Mouse (Mus musculus): Measurements from ENCODE around the gene Naglu. TPM values are rescaled to one million over a fixed set of nuclear protein-coding genes. Genes with fewer than 3 reads are reported as not detected.

The Naglu gene
- total and polyA plus RNA-seq, 3 experiments, result 11.2 to 33.3 (median 13.8) TPM

GRCm38 (mm10) chr11:101062971-101063675, 6.7 kb upstream of the Naglu start:
- TF ChIP-seq USF2 (conservative IDR thresholded peaks at IDR 0.05; ENCODE audit: low read depth, low read length) (no peak), POLR2AphosphoS2 (IDR thresholded peaks at IDR 0.05; ENCODE audit: low read depth, low read length) (no peak), BHLHE40 (IDR thresholded peaks at IDR 0.05; ENCODE audit: low read depth, low read length) (no peak), MEF2A (IDR thresholded peaks at IDR 0.05; ENCODE audit: borderline replicate concordance, low read depth, low read length) (no peak), MXI1 (IDR thresholded peaks at IDR 0.05; ENCODE audit: low read depth, low read length) (no peak), SMC3 (IDR thresholded peaks at IDR 0.05; ENCODE audit: low read depth, low read length) (no peak), PAX5 (IDR thresholded peaks at IDR 0.05; ENCODE audit: low read length) (no peak), IRF4 (IDR thresholded peaks at IDR 0.05; ENCODE audit: low read depth, low read length) (no peak), ZKSCAN1 (IDR thresholded peaks at IDR 0.05; ENCODE audit: borderline replicate concordance, low read depth, low read length) (no peak), ZC3H11A (IDR thresholded peaks at IDR 0.05; ENCODE audit: low read depth, low read length) (no peak), NRF1 (IDR thresholded peaks at IDR 0.05; ENCODE audit: low read depth, low read length) (no peak), USF1 (IDR thresholded peaks at IDR 0.05; ENCODE audit: low read depth, low read length) (no peak), ZNF384 (IDR thresholded peaks at IDR 0.05; ENCODE audit: low read depth, low read length) (no peak), CHD2 (IDR thresholded peaks at IDR 0.05; ENCODE audit: low read length) (no peak), ZMIZ1 (IDR thresholded peaks at IDR 0.05; ENCODE audit: low read depth, low read length) (no peak), RCOR1 (conservative IDR thresholded peaks at IDR 0.05; ENCODE audit: low read depth, low read length) (no peak), EP300 (IDR thresholded peaks at IDR 0.05; ENCODE audit: low read length) (no peak)
- no peak for DNase-seq (ENCODE audit: extremely low read depth)
- Histone ChIP-seq H3K27me3 (replicated peaks) (peaks cover under 1% of the 10 kb centered on the region), H3K4me2 (ENCODE audit: insufficient read depth, low read depth, poor library complexity, severe bottlenecking) (no peak overlapping the region), H3K9ac (ENCODE audit: insufficient read depth, low read depth) (no peak overlapping the region), H3K4me1 (ENCODE audit: control insufficient read depth in 1 of 2, insufficient read depth in 2 of 2) (peaks cover 13 to 38% of the 10 kb centered on the region in 2 experiments), H3K36me3 (replicated peaks in 1 of 2; ENCODE audit: control insufficient read depth in 1 of 2, insufficient read depth in 1 of 2, low read length in 1 of 2) (peaks cover 44 to 65% of the 10 kb centered on the region in 2 experiments), H3K27ac (ENCODE audit: insufficient read depth, low read depth) (no peak overlapping the region), H3K4me3 (replicated peaks in 1 of 3; ENCODE audit: low read depth in 2 of 3, low read length in 2 of 3, poor library complexity in 1 of 3) (no peak overlapping the region), H3K9me3 (replicated peaks; ENCODE audit: low read length) (no peaks in the 10 kb centered on the region), H3K79me2 (replicated peaks; ENCODE audit: control insufficient read depth, extremely low read depth, insufficient read depth, poor library complexity, severe bottlenecking) (no peaks in the 10 kb centered on the region)
- dilution Hi-C loops (cut with MboI; ENCODE audit: extremely low pct_ligation_motif_present, extremely low pct_unique_long_range_greater_than_20kb, low sequenced_read_pairs) (no loop called here), in situ Hi-C loops (cut with MboI; ENCODE audit: low pct_ligation_motif_present, low pct_unique_long_range_greater_than_20kb, low sequenced_read_pairs) (no loop called here)

GRCm38 (mm10) chr11:101063676-101064327, 6.0 kb upstream of the Naglu start:
- dilution Hi-C loops (cut with MboI; ENCODE audit: extremely low pct_ligation_motif_present, extremely low pct_unique_long_range_greater_than_20kb, low sequenced_read_pairs) (no loop called here), in situ Hi-C loops (cut with MboI; ENCODE audit: low pct_ligation_motif_present, low pct_unique_long_range_greater_than_20kb, low sequenced_read_pairs) (no loop called here)
- peaks cover 38 to 59% of the 10 kb centered on the region in 2 experiments for H3K36me3 ChIP-seq (replicated peaks in 1 of 2; ENCODE audit: control insufficient read depth in 1 of 2, insufficient read depth in 1 of 2, low read length in 1 of 2)
- H3K9ac ChIP-seq (ENCODE audit: insufficient read depth, low read depth), result no peak overlapping the region
- peaks cover 2% of the 10 kb centered on the region for H3K27me3 ChIP-seq (replicated peaks)
- TF ChIP-seq USF1 (IDR thresholded peaks at IDR 0.05; ENCODE audit: low read depth, low read length) (no peak), CHD2 (IDR thresholded peaks at IDR 0.05; ENCODE audit: low read length) (no peak), E2F4 (IDR thresholded peaks at IDR 0.05; ENCODE audit: insufficient replicate concordance, low read depth, low read length) (no peak), ZMIZ1 (IDR thresholded peaks at IDR 0.05; ENCODE audit: low read depth, low read length) (no peak)
- H3K4me1 ChIP-seq (ENCODE audit: control insufficient read depth in 1 of 2, insufficient read depth in 2 of 2), result peaks cover 13 to 31% of the 10 kb centered on the region in 2 experiments
- DNase-seq (ENCODE audit: extremely low read depth), result no peak
- no peaks in the 10 kb centered on the region for H3K79me2 ChIP-seq (replicated peaks; ENCODE audit: control insufficient read depth, extremely low read depth, insufficient read depth, poor library complexity, severe bottlenecking)
- no peaks in the 10 kb centered on the region for H3K9me3 ChIP-seq (replicated peaks; ENCODE audit: low read length)
- no peak overlapping the region for H3K27ac ChIP-seq (ENCODE audit: insufficient read depth, low read depth)
- no peak overlapping the region for H3K4me3 ChIP-seq (replicated peaks in 1 of 3; ENCODE audit: low read depth in 2 of 3, low read length in 2 of 3, poor library complexity in 1 of 3)
- no peak overlapping the region for H3K4me2 ChIP-seq (ENCODE audit: insufficient read depth, low read depth, poor library complexity, severe bottlenecking)
